Mouse (Mus musculus): ENCODE data around the gene Dock7.

Dock7 gene

GRCm38 (mm10) chr4:99121123-99121755 lies 524 bp upstream of the Dock7 start:
- peak; percentile 56 for DNase-seq (ENCODE audit: low spot score)

- no peak for DNase-seq (ENCODE audit: low spot score)
Measured at GRCm38 (mm10) chr4:99119051-99119450, 1.7 kb downstream of the Dock7 start.

GRCm38 (mm10) chr4:99115797-99116196 lies 4.9 kb downstream of the Dock7 start:
- DNase-seq (ENCODE audit: low spot score), result no peak

GRCm38 (mm10) chr4:99111670-99112069 lies 9.0 kb downstream of the Dock7 start:
- DNase-seq (ENCODE audit: low spot score), result no peak

GRCm38 (mm10) chr4:99108817-99109216 lies 11.9 kb downstream of the Dock7 start:
- no peak for DNase-seq (ENCODE audit: low spot score)

GRCm38 (mm10) chr4:99102846-99103245 lies 17.9 kb downstream of the Dock7 start:
- DNase-seq (ENCODE audit: low spot score), result no peak

GRCm38 (mm10) chr4:99100724-99101123 lies 20.0 kb downstream of the Dock7 start:
- DNase-seq (ENCODE audit: low spot score), result no peak

- no peak for DNase-seq (ENCODE audit: low spot score)
Measured at GRCm38 (mm10) chr4:99091777-99092176, 28.9 kb downstream of the Dock7 start.

- no peak for DNase-seq (ENCODE audit: low spot score)
Measured at GRCm38 (mm10) chr4:99091151-99091701, 29.5 kb downstream of the Dock7 start.

GRCm38 (mm10) chr4:99087760-99088485 lies 32.8 kb downstream of the Dock7 start:
- DNase-seq (ENCODE audit: low spot score), result no peak

GRCm38 (mm10) chr4:99083862-99084261 lies 36.9 kb downstream of the Dock7 start:
- DNase-seq (ENCODE audit: low spot score), result no peak

GRCm38 (mm10) chr4:99081169-99081568 lies 39.5 kb downstream of the Dock7 start:
- DNase-seq (ENCODE audit: low spot score), result no peak

GRCm38 (mm10) chr4:99078005-99078404 lies 42.7 kb downstream of the Dock7 start:
- DNase-seq (ENCODE audit: low spot score), result no peak

- DNase-seq (ENCODE audit: low spot score), result no peak
Measured at GRCm38 (mm10) chr4:99068806-99069205, 51.9 kb downstream of the Dock7 start.

GRCm38 (mm10) chr4:99064524-99064923 lies 56.2 kb downstream of the Dock7 start:
- DNase-seq (ENCODE audit: low spot score), result peak; percentile 52

GRCm38 (mm10) chr4:99048581-99048980 lies 72.1 kb downstream of the Dock7 start:
- no peak for DNase-seq (ENCODE audit: low spot score)

GRCm38 (mm10) chr4:99046471-99046870 lies 74.2 kb downstream of the Dock7 start:
- DNase-seq (ENCODE audit: low spot score), result no peak

- no peak for DNase-seq (ENCODE audit: low spot score)
Measured at GRCm38 (mm10) chr4:99044854-99045253, 75.9 kb downstream of the Dock7 start.

- DNase-seq (ENCODE audit: low spot score), result no peak
Measured at GRCm38 (mm10) chr4:99032921-99033320, 87.8 kb downstream of the Dock7 start.

- no peak for DNase-seq (ENCODE audit: low spot score)
Measured at GRCm38 (mm10) chr4:99030686-99031085, 90.0 kb downstream of the Dock7 start, which contains the start of gene Angptl3. Gene Angptl3 (plus strand): TSS chr4:99030954.

GRCm38 (mm10) chr4:99028377-99028776 lies 92.3 kb downstream of the Dock7 start:
- no peak for DNase-seq (ENCODE audit: low spot score)

GRCm38 (mm10) chr4:99022221-99022620 lies 98.5 kb downstream of the Dock7 start:
- DNase-seq (ENCODE audit: low spot score), result no peak

- DNase-seq (ENCODE audit: low spot score), result no peak
Measured at GRCm38 (mm10) chr4:99011039-99011438, 109.7 kb downstream of the Dock7 start.

Measured in embryo, embryonic 10.5 days (tissue).